Mouse (Mus musculus) Patski (cell line): ENCODE results near the gene Pard3. TPM values are rescaled to one million over a fixed set of nuclear protein-coding genes. Genes with fewer than 3 reads are reported as not detected.
A peak's percentile ranks its signal among the peaks of the same experiment; 100 is the strongest.

Source experiments
- ATAC-seq: fragments of 100-300 bp; one replicate; pipeline ENCODE4 v1.8.0; 2021
- CTCF ChIA-PET: fragments of 350-600 bp; sonication (Branson Sonifier 250); formaldehyde crosslinking; loops from one replicate; lab custom pipeline; 2022; ENCODE audit warnings: inconsistent platforms; lab: Charles Lee
- POLR2A ChIA-PET: fragments of 350-600 bp; sonication (Branson Sonifier 250); formaldehyde crosslinking; loops from one replicate; lab custom pipeline; 2022; ENCODE audit warnings: antibody characterized with exemption, inconsistent platforms; lab: Charles Lee
- DNase-seq: peaks from one replicate; pipeline ENCODE4 v3.0.0-alpha.2; 2011; ENCODE audit warnings: low read depth, low spot score
- H3K27me3 ChIP-seq: fragments of 371-371 bp; one replicate; pipeline ENCODE4 v1.5.1; 2021
- CTCF ChIP-seq: fragments of 100-300 bp; IDR thresholded peaks from one replicate; pipeline ENCODE4 v1.5.1; 2021
- in situ Hi-C: fragments of 300-500 bp; cut with MboI; formaldehyde crosslinking; loops from 3 replicates; pipeline ENCODE4 v1.11.1; 2018; ENCODE audit warnings: low pct_unique_long_range_greater_than_20kb, mixed read lengths
- polyA plus RNA-seq: library from polyadenylated mRNA; unstranded; gene quantifications from one replicate; pipeline ENCODE4 v1.2.3, GENCODE M21; 2021

Gene Pard3
- polyA plus RNA-seq, 1 experiment from 2014 or later: 36.8 TPM

DNA sequence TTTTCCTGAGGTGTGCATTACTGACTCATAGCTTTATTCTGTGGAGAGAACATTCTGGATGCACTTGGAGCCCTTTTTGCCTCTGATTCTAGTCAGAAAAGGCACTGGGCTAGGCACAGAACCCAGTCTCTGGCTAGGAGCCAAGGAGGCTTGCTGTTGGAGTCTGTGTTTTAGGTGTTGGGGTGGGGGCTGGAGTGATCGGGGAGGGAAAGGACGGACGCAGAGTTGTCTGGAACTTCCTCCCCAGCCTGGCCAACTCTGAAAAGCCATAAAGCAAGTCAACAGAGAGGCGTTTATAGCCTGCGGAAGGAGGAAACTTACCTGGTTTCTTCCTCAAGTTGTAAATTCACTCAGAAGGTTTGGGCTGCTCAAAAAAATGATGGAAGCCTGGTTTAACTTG lies 70.6 kb downstream of the Pard3 start:
- DNase-seq: no peak
- CTCF ChIA-PET: no interaction called here
- no peak for TF ChIP-seq CTCF

DNA sequence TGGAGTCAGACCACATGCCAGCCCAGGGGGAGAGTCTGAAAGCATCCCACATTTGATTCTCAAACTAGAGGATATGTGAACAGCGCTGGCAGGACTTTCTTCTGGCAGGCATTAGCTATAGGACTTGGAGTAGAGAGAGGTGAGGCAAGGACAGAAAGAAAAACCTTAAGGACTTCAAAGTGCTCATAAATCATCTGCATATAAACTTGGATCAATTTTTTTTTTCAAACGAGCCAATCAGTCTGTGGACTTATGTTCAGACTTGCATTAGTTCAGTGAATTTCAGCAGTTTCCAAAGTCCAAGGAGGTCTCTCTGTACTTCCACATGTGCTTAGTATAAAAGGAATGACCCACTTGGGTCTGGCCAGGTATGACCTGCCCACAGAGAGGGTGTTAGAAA lies 72.5 kb downstream of the Pard3 start:
- DNase-seq: no peak
- in situ Hi-C loops: no loop called here
- ATAC-seq: no peak
- ChIA-PET POLR2A (no interaction called here), CTCF (interaction anchor here (1.0 to 1.3 kb wide), 3 partner anchors 20 to 150 kb away, joined by 3 read pairs; no protein-coding TSS in a partner anchor)
- H3K27me3 ChIP-seq: no peaks in the 10 kb centered on the region
- TF ChIP-seq CTCF: no peak

More for the DNA sequence above, 70.6 kb downstream of the Pard3 start:
- POLR2A ChIA-PET: no interaction called here
- in situ Hi-C loops: no loop called here
- no peak for ATAC-seq
- H3K27me3 ChIP-seq: no peaks in the 10 kb centered on the region

DNA sequence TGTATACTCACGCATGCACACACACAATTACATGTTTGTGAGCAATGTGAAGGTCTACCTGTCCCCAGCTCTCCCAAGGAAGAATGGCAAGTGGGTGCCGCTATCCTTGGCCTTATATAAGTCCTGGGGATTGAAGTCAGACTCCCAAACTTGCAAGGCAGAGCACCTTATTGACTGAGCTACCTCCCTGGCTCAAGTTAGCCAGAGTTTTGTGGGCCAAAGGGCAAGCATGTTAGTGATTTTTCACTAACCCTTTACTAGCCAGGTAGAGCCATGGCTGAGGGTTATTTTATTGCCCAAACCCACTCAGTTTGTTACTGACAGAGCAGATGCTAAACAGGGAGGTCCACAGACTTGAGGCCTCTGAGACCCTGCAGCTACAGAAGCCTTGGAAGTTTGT lies 73.1 kb downstream of the Pard3 start:
- DNase-seq: no peak
- no peaks in the 10 kb centered on the region for H3K27me3 ChIP-seq
- ChIA-PET CTCF (interaction anchor here (1.0 kb wide), 2 partner anchors 20 to 150 kb away, joined by 3 read pairs; no protein-coding TSS in a partner anchor), POLR2A (no interaction called here)
- no peak for TF ChIP-seq CTCF
- in situ Hi-C loops: no loop called here
- no peak for ATAC-seq

DNA sequence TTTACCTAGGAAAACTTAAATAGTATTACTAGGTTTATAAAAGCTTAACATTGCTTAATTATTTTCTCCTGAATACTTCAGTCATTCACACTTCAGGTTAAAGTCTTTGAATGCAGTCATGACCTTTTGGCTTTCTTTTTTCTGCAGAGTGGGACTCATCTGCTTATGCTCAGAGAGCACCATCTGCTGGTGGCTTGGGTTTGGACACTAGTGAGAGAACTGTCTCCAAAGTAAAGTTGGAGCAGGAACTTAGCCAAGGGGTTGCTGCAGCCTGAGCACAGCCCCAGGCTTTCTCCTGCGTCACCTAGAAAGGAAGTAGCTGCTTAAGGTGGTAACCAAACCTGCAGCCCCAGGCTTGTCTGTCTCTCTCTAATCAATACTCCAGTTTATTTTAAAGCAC lies 75.5 kb downstream of the Pard3 start:
- in situ Hi-C loops: no loop called here
- no peaks in the 10 kb centered on the region for H3K27me3 ChIP-seq
- ATAC-seq (peak; percentile 31), DNase-seq (peak; percentile 42)
- CTCF ChIA-PET: interaction anchor here (0.7 to 3.7 kb wide), 27 partner anchors 8 to 152 kb away, joined by 3 to 64 read pairs (median 4); partner anchors contain the start of gene Pard3
- peak; percentile 90 for TF ChIP-seq CTCF
- POLR2A ChIA-PET: interaction anchor here (0.6 to 1.4 kb wide), 7 partner anchors 16 to 153 kb away, joined by 3 to 5 read pairs (median 3); partner anchors contain the start of gene Pard3

DNA sequence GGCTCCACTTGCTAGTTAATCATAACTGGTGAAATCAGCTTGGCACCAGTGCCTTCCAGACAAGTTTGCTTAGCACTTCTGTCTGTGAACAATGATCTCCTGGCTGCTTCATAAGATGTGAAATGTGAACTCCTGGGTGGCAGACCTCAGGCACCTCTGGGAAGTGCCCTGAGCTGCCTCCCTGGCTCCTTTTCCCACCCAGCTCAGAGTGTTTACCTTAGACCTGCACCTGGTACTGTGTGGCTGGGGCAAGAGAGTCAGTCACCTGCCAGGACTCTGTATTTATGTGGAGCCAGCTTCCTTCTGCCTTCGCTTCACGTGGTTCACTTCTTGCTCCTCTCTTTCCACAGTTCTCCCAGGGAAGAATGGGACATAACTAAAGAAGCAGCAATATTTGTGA lies 77.3 kb downstream of the Pard3 start:
- no peak for DNase-seq
- in situ Hi-C loops: loop anchor here (5.0 kb wide), 3 partner anchors 36 to 154 kb away; partner anchors contain the start of gene Pard3
- no peak for TF ChIP-seq CTCF
- no peaks in the 10 kb centered on the region for H3K27me3 ChIP-seq
- CTCF ChIA-PET: interaction anchor here (3.7 kb wide), 1 partner anchor 153 kb away, joined by 64 read pairs; no protein-coding TSS in a partner anchor
- POLR2A ChIA-PET: no interaction called here
- no peak for ATAC-seq

DNA sequence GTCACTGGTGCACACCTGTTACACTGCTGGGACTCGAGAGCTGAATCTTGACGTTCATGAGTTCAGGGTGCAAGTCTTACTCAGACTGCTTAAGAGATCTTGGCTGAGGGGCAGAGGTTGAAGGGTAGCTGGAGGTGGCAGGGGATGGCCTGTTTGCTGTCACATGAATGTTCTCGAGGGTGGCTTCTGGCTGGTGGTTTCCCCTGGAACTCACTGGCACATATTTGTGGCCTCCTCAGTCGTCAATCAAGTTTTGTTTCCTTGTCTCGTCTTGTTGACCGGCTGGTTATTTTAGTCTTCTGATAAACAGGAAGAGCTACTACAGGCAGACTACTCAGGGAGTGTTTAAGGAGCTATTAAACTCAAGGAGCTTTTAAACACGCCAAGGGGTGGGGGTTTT lies 79.9 kb downstream of the Pard3 start:
- ChIA-PET POLR2A (no interaction called here), CTCF (no interaction called here)
- no peak for TF ChIP-seq CTCF
- ATAC-seq: no peak
- H3K27me3 ChIP-seq: no peaks in the 10 kb centered on the region
- no peak for DNase-seq
- in situ Hi-C loops: loop anchor here (5.0 kb wide), 3 partner anchors 34 to 156 kb away; partner anchors contain the start of gene Pard3

DNA sequence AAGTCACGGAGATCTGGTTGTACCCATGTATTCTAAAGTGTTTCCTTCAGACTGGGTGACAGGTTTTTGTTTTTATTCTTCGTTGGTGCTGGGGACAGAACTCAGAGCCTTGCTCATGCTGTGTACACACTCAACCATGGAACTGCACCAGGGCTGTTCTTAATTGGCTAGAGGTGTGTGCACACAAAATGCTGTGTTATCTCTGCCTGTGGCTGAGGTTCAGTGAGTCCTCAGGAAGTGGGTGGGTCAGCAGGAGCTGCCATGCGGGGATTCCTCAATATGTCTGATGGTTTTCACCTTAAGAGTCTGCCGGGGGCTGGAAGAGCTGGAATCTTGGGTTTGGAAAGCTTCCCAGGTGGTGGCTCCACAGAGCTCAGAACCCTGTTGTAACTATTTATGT lies 80.9 kb downstream of the Pard3 start:
- no peaks in the 10 kb centered on the region for H3K27me3 ChIP-seq
- TF ChIP-seq CTCF: no peak
- in situ Hi-C loops: loop anchor here (5.0 kb wide), 3 partner anchors 33 to 157 kb away; partner anchors contain the start of gene Pard3
- DNase-seq: no peak
- ATAC-seq: no peak
- CTCF ChIA-PET: no interaction called here
- POLR2A ChIA-PET: no interaction called here

DNA sequence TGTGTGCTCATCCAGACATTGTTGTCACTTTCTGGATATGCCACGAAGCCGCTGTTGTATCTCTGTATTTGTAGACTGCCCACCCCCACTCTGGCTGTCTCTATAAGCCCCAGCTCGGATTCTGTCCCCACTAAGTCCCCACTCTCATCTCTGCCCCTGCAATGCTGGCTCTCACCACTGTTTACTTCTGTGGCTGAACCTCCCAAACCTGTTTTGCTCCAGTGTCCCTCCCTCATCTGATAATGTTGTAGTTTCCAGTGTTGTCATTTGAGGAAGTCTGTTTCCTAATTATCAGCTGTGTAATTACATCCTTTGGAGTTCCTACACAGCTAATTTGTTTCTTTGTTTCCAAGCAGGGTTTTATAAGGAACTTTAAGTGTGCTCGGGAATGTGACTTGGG lies 81.4 kb downstream of the Pard3 start:
- ChIA-PET CTCF (no interaction called here), POLR2A (no interaction called here)
- in situ Hi-C loops: no loop called here
- H3K27me3 ChIP-seq: no peaks in the 10 kb centered on the region
- DNase-seq: no peak
- no peak for TF ChIP-seq CTCF
- no peak for ATAC-seq

DNA sequence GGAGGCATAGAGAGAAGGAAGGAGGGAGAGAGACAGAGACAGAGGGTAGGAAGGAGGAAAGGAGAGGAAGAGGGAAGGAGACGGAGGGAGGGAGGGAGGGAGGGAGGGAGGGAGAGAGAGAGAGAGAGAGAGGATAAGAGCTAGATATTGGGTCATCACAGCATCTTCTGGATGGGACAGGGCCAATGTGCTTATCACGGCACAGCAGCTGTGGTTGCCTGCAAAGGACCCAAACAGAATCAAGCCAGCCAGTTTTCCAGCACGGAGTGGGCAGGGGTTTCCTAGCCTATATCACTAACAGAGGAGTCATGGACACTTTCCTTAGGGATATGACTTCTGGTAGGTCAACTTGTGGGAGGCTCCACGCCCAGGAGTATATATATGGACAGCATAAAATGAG lies 82.4 kb downstream of the Pard3 start:
- CTCF ChIA-PET: no interaction called here
- DNase-seq: no peak
- ATAC-seq: no peak
- in situ Hi-C loops: no loop called here
- POLR2A ChIA-PET: no interaction called here
- no peaks in the 10 kb centered on the region for H3K27me3 ChIP-seq
- TF ChIP-seq CTCF: no peak

DNA sequence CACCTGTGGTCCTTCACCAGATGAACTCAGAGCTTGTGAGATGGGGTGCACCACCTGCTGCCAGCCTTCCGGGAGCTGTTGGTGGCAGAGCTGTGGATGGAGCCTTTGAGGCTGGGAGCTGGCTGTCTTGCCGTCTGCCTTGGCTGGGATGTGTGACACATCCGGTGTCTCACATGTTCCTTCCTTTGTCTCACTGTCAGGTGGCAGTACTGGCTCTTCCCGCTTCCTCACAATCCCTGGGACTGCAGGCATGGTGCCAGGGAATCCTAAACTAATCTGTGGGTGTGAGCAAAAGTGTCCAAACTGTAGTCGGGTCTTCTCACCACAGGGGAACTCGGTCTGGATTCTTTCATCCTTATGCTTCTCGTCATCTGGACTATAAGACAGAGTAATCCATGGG lies 85.1 kb downstream of the Pard3 start:
- TF ChIP-seq CTCF: no peak
- no peak for ATAC-seq
- CTCF ChIA-PET: interaction anchor here (1.3 to 1.9 kb wide), 2 partner anchors 10 to 162 kb away, joined by 3 to 7 read pairs; no protein-coding TSS in a partner anchor
- POLR2A ChIA-PET: interaction anchor here (0.5 kb wide), 1 partner anchor 8 kb away, joined by 10 read pairs; no protein-coding TSS in a partner anchor
- no peaks in the 10 kb centered on the region for H3K27me3 ChIP-seq
- no peak for DNase-seq
- in situ Hi-C loops: no loop called here

DNA sequence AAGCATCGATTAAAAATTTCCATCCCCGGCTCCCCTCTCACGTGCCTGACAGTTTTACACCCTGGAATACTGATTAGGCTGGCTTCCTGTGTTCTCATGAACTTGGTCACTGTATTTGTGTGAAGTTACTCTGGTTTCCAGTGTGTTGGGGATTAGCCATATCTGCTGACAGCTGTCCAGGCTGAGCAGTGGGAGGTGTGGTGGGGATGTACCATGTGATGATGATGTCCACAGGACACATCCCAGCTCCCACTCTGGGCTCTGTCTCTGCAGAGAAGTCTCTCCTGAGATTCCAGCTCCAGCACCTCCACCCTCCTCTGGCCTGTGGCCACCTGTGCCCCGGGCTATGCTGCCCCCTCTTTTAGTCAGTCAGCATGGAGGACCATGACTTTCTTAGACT lies 87.0 kb downstream of the Pard3 start:
- ChIA-PET POLR2A (no interaction called here), CTCF (interaction anchor here (1.9 kb wide), 1 partner anchor 11 kb away, joined by 7 read pairs; no protein-coding TSS in a partner anchor)
- no peaks in the 10 kb centered on the region for H3K27me3 ChIP-seq
- TF ChIP-seq CTCF: no peak
- in situ Hi-C loops: no loop called here
- DNase-seq (no peak), ATAC-seq (no peak)

DNA sequence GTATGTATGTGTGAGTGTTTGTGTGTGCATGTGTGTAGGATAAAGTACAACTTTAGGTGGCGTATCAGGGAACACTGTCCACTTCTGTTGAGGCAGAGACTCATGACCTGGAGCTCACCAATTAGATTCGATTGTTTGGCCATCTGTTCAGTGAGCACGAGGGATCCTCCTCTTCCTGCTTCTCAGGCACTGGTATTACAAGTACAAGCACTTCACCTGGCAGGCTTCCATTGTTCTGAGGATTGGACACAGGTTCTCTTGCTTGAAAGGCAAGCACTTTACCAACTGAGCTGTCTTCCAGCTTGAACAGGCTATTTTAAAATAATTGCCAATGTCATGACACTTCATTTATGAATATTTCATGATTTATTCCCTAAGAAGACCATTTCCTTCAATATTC lies 88.0 kb downstream of the Pard3 start:
- no peak for ATAC-seq
- ChIA-PET POLR2A (no interaction called here), CTCF (interaction anchor here (1.2 to 1.5 kb wide), 2 partner anchors 12 to 165 kb away, joined by 3 to 4 read pairs; no protein-coding TSS in a partner anchor)
- in situ Hi-C loops: no loop called here
- no peaks in the 10 kb centered on the region for H3K27me3 ChIP-seq
- TF ChIP-seq CTCF: no peak
- DNase-seq: no peak
